Comparison of ENCODE assay signal across 26 mouse cellular contexts in genomic region chr4:93990273-93990869, GRCm38 (mm10).
"Had no signal": no experiment of that assay in that cellular context is flagged by ENCODE, and none has a peak within 500 bp of the region (broad histone marks: within the 10 kb centered on the region; RNA-seq: fewer than 3 reads in every experiment).

No protein-coding gene starts in this region.

- DNase-seq: kidney, adult 11 months; kidney, adult 8-10 months; kidney, postnatal 10 days; kidney, postnatal 36 days; layer of hippocampus, postnatal 36 days; left cerebral cortex, postnatal 4 days; liver, postnatal 0 days; midbrain, embryonic 14.5 days; right cerebral cortex, adult 18-20 months; right cerebral cortex, postnatal 14 days; right cerebral cortex, postnatal 4 days; thymus, adult 2 months; thymus, postnatal 14 days; thymus, postnatal 4 days had no signal

- H3K4me2 ChIP-seq: kidney, embryonic 15.5 days; limb, embryonic 12.5 days; limb, embryonic 15.5 days; liver, embryonic 11.5 days; lung, embryonic 15.5 days; midbrain, embryonic 11.5 days; neural tube, embryonic 12.5 days; neural tube, embryonic 15.5 days; stomach, embryonic 15.5 days had no signal

- H3K4me3 ChIP-seq: kidney, embryonic 15.5 days; left cerebral cortex, adult 2 months; limb, embryonic 12.5 days; limb, embryonic 15.5 days; lung, embryonic 15.5 days; neural tube, embryonic 12.5 days; neural tube, embryonic 15.5 days; stomach, embryonic 15.5 days had no signal

- H3K27ac ChIP-seq: kidney, embryonic 15.5 days; left cerebral cortex, adult 2 months; limb, embryonic 12.5 days; limb, embryonic 15.5 days; liver, embryonic 14.5 days; lung, embryonic 15.5 days; macrophage; neural tube, embryonic 12.5 days; neural tube, embryonic 15.5 days; stomach, embryonic 15.5 days had no signal

- H3K36me3 ChIP-seq: kidney, embryonic 15.5 days; limb, embryonic 12.5 days; limb, embryonic 15.5 days; lung, embryonic 15.5 days; neural tube, embryonic 12.5 days; neural tube, embryonic 15.5 days; stomach, embryonic 15.5 days had no signal

- H3K27me3 ChIP-seq: kidney, embryonic 15.5 days; limb, embryonic 12.5 days; limb, embryonic 15.5 days; lung, embryonic 15.5 days; neural tube, embryonic 12.5 days; neural tube, embryonic 15.5 days; stomach, embryonic 15.5 days had no signal

- H3K9me3 ChIP-seq: kidney, embryonic 15.5 days; limb, embryonic 12.5 days; limb, embryonic 15.5 days; lung, embryonic 15.5 days; neural tube, embryonic 12.5 days; neural tube, embryonic 15.5 days; stomach, embryonic 15.5 days had no signal

- ATAC-seq: liver, postnatal 0 days had no signal

- H3K4me1 ChIP-seq: kidney, embryonic 15.5 days; limb, embryonic 12.5 days; limb, embryonic 15.5 days; lung, embryonic 15.5 days; neural tube, embryonic 12.5 days; neural tube, embryonic 15.5 days; stomach, embryonic 15.5 days had no signal

- H3K9ac ChIP-seq: kidney, embryonic 15.5 days; limb, embryonic 12.5 days; limb, embryonic 15.5 days; liver, embryonic 14.5 days; liver, postnatal 0 days; lung, embryonic 15.5 days; neural tube, embryonic 12.5 days; neural tube, embryonic 15.5 days; stomach, embryonic 15.5 days had no signal
